ENCODE assay signal across 11 mouse cellular contexts in genomic region chr5:136888539-136889355, GRCm38 (mm10). TPM values are rescaled to one million over a fixed set of nuclear protein-coding genes. Genes with fewer than 3 reads are reported as not detected.
DNase-seq lines count a peak whose midpoint lies in the region; ATAC-seq lines count a peak whose summit lies in the region.
"Had no signal": no experiment of that assay in that cellular context is flagged by ENCODE, and none has a peak within 500 bp of the region (broad histone marks: within the 10 kb centered on the region; RNA-seq: fewer than 3 reads in every experiment).

No protein-coding gene starts in this region.

- H3K4me1 ChIP-seq in kidney, embryonic 14.5 days (ENCODE audit: control insufficient read depth, insufficient read depth, low read length): peaks cover 17% of the 10 kb centered on the region
- peaks cover 20% of the 10 kb centered on the region for H3K4me1 ChIP-seq in heart, embryonic 13.5 days
- H3K4me1 ChIP-seq in limb, embryonic 13.5 days: peaks cover 22% of the 10 kb centered on the region
- H3K4me1 ChIP-seq: megakaryocyte, embryonic 14.5 days had no signal

- H3K27ac ChIP-seq in kidney, embryonic 14.5 days (ENCODE audit: low read depth, low read length): peak overlapping the region; percentile 60
- peak overlapping the region; percentile 54 for H3K27ac ChIP-seq in heart, embryonic 13.5 days (replicated peaks)
- H3K27ac ChIP-seq in limb, embryonic 13.5 days: peak overlapping the region; percentile 52; the same call in 1 of the 2 replicates

- DNase-seq in kidney, adult 18-20 months: no peak
- peak; percentile 70 for DNase-seq in embryo, embryonic 11 days
- DNase-seq in right cerebral cortex, postnatal 14 days: no peak
- no peak for DNase-seq in left cerebral cortex, postnatal 25 days (ENCODE audit: low spot score in 2 of 2)
- DNase-seq in frontal cortex, postnatal 14 days (ENCODE audit: low spot score in 2 of 2): no peak
- DNase-seq: cerebellum, adult 8-10 months had no signal

- H3K36me3 ChIP-seq in kidney, embryonic 14.5 days (ENCODE audit: control insufficient read depth, insufficient read depth, low read length): no peaks in the 10 kb centered on the region
- no peaks in the 10 kb centered on the region for H3K36me3 ChIP-seq in heart, embryonic 13.5 days
- H3K36me3 ChIP-seq in limb, embryonic 13.5 days: no peaks in the 10 kb centered on the region

- H3K9me3 ChIP-seq in kidney, embryonic 14.5 days (ENCODE audit: control insufficient read depth, low read length): no peaks in the 10 kb centered on the region
- H3K9me3 ChIP-seq in heart, embryonic 13.5 days: no peaks in the 10 kb centered on the region
- no peaks in the 10 kb centered on the region for H3K9me3 ChIP-seq in limb, embryonic 13.5 days

- WGBS in kidney, embryonic 14.5 days: 38% methylated on average over 19 of the region's 19 CpGs
- 41% methylated on average over 19 of the region's 19 CpGs for WGBS in heart, embryonic 13.5 days
- WGBS in limb, embryonic 13.5 days: 38% methylated on average over 19 of the region's 19 CpGs

- H3K9ac ChIP-seq in kidney, embryonic 14.5 days (ENCODE audit: low read depth, low read length): no peak overlapping the region
- H3K9ac ChIP-seq in heart, embryonic 13.5 days: peak overlapping the region; percentile 6; the same call in 1 of the 2 replicates
- 0 out of 2 replicates have a peak overlapping the region, but pooled peaks have one; percentile 35 for H3K9ac ChIP-seq in limb, embryonic 13.5 days

- no peaks in the 10 kb centered on the region for H3K27me3 ChIP-seq in kidney, embryonic 14.5 days (ENCODE audit: control insufficient read depth, insufficient read depth, low read length)
- H3K27me3 ChIP-seq in heart, embryonic 13.5 days (replicated peaks): peaks cover 17% of the 10 kb centered on the region
- H3K27me3 ChIP-seq in limb, embryonic 13.5 days: no peaks in the 10 kb centered on the region

- H3K4me3 ChIP-seq in kidney, embryonic 14.5 days (ENCODE audit: low read length): no peak overlapping the region
- H3K4me3 ChIP-seq in heart, embryonic 13.5 days: peak overlapping the region; percentile 27
- no peak overlapping the region for H3K4me3 ChIP-seq in limb, embryonic 13.5 days
- H3K4me3 ChIP-seq: megakaryocyte, embryonic 14.5 days had no signal

- intact Hi-C loops in left cerebral cortex, postnatal 25 days (cut with DNase I): no loop called here

- peak; percentile 37; the same call in 1 of the 2 replicates for ATAC-seq in kidney, embryonic 14.5 days (ENCODE audit: low FRiP score, low TSS enrichment)
- ATAC-seq in heart, embryonic 13.5 days (ENCODE audit: extremely low read depth, insufficient number of reproducible peaks, low FRiP score, low TSS enrichment): no peak
- ATAC-seq in limb, embryonic 13.5 days (ENCODE audit: low FRiP score, low read depth): no peak
- ATAC-seq: activated CD4-positive, CD25-positive, alpha-beta regulatory T cell, adult 4 months had no signal

- no peak overlapping the region; the same call in 1 of the 2 replicates for H3K4me2 ChIP-seq in kidney, embryonic 14.5 days (replicated peaks; ENCODE audit: low read depth, low read length)
- peak overlapping the region; percentile 56 for H3K4me2 ChIP-seq in heart, embryonic 13.5 days
- peak overlapping the region; percentile 21 for H3K4me2 ChIP-seq in limb, embryonic 13.5 days (replicated peaks)

RNA-seq across cellular contexts. Expression of gene Col26a1, which starts 5.7 kb away (rescaled TPM):
- 37.5 and 44.0 TPM in 2 replicates for polyA plus RNA-seq in kidney, embryonic 14.5 days (2014; fragmentation: Nextera tagmentation; extraction: Ambion mirVana)
- 20.2 and 21.8 TPM in 2 replicates for polyA plus RNA-seq in heart, embryonic 13.5 days (2015; fragmentation: Nextera tagmentation; extraction: Ambion mirVana)
- polyA plus RNA-seq in limb, embryonic 13.5 days (2015; fragmentation: Nextera tagmentation; extraction: Ambion mirVana): 136 and 141 TPM in 2 replicates
- 10 to 100 TPM; 11.9 to 13.1 TPM for total RNA-seq in left cerebral cortex, postnatal 25 days (2021)
- polyA plus RNA-seq: activated CD4-positive, CD25-positive, alpha-beta regulatory T cell, adult 4 months had no signal

RNA-seq across cellular contexts. Expression of gene Ift22, which starts 19.2 kb away (rescaled TPM):
- 85.0 and 86.7 TPM in 2 replicates for polyA plus RNA-seq in kidney, embryonic 14.5 days (2014; fragmentation: Nextera tagmentation; extraction: Ambion mirVana)
- 32.7 and 38.7 TPM in 2 replicates for polyA plus RNA-seq in heart, embryonic 13.5 days (2015; fragmentation: Nextera tagmentation; extraction: Ambion mirVana)
- 60.4 and 65.8 TPM in 2 replicates for polyA plus RNA-seq in limb, embryonic 13.5 days (2015; fragmentation: Nextera tagmentation; extraction: Ambion mirVana)
- 100 to 1,000 TPM in 1 of 2 experiments, 10 to 100 TPM in 1; 95.3 to 108 TPM for total RNA-seq in left cerebral cortex, postnatal 25 days (2021)
